Mouse (Mus musculus): ENCODE data around the gene Polrmt. TPM values are rescaled to one million over a fixed set of nuclear protein-coding genes. Genes with fewer than 3 reads are reported as not detected.
A peak's percentile ranks its signal among the peaks of the same experiment; 100 is the strongest.
"Not testable (repeated sequence)": the region's sequence is repeated elsewhere in the genome, so short reads cannot be mapped to it uniquely, and the experiment has no call there.

Polrmt gene
- total RNA-seq, 2 experiments from 2014 or later: 60.1 to 69.8 TPM

DNA sequence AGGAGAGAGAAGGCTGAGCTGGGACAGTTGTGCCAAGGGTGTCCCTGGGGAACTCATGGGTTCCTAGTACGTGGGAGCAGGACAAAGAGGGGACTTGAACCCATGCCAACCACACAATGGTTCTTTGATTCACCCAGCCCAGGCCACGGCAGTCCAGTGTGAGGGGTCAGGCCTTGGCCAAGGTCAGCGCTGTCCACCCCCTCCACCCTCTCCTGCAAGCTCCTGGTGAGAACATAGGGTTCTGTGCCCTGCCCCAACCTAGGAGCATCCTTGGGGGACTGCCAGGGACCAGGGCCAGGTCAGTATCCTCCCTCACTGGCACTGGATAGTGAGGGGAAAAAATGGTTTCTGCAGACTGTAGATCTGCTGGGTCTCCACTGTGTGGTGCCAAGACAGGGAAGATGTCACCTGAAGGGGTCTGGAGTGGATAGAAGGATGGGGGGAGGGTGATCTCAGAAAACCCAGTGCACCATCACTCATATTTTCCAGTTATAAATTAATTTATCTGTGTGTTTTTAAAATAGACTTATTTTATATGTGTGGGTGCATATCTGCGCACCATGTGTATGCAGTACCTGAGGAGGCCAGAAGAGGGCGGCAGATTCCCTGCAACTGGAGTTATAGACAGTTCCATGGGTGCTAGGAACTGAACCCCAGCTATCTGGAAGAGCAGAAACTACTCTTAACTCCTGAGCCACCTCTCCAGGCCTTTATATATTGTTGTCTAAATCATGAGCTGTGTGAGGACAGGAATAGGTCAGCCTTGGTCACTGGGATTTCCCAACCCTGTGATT, 28.3 kb upstream of the Polrmt start:
- no peak for DNase-seq

DNA sequence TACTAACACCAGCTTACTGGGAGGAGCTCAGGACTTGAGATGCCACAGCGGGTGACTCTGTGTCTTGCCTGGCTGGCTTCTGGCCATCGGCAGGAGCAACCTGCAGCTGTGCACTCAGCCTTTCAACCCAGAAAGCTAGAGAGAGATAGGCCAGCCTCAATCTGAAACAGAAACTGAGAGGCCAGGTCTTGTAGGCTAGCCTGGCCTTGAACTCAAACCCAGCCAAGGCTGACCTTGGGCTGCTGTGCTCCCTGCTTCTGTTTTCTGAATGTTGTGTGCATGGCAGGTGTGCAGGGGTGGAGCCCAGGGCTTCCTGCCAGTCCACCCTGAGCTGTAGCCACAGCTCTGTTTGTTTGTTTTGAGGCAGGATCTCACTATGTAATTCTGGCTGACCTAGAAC, 26.8 kb upstream of the Polrmt start:
- DNase-seq: no peak

DNA sequence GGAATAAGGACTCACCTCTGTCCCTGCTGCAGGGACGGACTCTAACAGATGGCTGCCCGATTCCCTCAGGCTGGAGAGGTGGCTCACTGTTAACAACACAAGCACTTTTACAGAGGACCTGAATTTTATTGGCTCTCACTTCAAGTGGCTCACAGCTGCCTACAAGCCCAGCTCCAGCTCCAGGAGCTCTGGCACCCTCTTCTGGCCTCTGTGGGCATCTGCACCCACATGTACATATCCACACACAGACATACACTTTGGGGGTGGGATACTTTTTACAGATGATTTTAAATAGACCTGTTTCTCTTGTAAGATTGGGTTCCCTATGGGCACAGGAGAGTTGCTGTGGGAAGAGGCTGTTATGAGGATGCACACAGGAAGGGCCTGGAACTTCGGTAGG, 25.9 kb upstream of the Polrmt start:
- DNase-seq: no peak

DNA sequence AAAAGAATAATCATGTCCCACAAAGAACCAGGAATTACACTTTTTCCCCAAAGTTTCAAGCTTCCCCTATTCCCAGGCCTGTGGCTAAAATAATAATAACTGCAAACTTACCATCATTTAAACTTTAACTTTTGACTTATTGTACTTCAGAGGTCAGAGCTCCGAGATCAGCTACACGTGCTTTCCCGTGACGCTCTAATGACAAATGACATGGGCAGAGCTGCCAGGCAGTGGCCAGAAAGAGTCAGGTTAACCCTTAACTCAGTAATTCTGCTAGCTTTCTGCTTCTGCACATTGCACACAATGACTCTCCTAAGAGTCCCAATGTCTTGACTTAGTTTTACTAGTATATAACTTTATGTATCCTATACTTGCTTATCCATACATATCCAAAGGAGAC, 22.9 kb upstream of the Polrmt start:
- no peak for DNase-seq

DNA sequence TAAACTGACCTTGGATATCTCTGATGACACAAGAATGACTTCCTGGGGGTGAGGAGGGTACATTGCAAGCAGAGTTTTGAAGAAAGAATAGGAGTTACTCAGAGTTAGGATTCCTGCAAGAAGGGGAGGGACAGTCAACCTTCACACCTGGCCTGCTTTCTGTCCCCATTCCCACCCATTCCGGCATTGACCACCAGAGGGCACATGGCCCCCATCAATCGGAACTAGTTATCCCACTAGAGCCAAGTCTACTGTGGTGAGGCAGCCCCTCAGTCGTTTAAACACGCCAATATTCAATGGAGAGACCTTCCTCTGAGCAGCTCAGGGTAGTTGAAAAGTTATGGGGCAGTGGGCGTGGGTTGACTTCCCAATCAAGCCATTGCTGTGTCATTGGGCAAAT, 22.0 kb upstream of the Polrmt start:
- DNase-seq: peak; percentile 82

DNA sequence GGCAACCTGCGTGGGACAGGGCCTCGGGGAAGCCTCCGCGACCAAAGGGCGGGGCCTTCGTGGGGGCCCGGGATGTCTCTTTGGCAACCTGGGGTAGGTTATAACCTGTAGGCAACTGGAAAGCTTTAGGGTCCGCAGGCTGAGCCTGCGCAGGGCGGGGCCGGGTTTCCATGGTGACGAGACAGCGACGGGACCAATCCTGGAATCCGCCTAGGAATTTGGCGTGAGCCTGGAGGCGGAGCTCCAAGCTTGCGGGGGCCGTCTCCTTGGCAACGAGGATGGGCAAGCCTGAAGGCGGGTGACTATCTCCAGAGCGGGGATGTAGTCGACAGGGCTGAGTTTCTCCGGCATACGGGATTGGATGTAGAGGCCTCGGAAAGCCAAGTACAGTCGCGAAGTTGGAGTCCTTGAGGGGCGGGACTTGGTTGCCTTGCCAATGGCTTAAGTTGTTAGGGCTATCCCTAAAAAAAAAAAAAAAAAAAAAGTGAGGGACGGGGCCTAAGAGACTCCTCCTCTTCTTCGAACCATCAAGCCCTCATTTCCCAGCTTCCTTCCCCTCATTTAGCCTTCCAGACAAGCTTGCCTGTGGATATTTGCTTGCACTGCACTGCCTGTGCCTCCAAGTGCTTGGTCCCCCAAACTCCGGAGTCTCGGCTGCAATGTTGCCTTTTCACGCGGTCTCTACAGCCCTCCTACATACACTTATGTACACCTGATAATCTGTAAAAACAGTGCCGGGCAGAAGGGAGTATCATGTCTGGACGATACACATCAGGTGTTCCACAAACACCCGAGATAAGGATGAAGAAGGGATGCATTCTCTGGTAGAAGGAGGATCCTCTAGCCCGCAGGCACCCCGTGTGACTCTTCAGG, 21.2 kb upstream of the Polrmt start:
- DNase-seq: peak; percentile 94

DNA sequence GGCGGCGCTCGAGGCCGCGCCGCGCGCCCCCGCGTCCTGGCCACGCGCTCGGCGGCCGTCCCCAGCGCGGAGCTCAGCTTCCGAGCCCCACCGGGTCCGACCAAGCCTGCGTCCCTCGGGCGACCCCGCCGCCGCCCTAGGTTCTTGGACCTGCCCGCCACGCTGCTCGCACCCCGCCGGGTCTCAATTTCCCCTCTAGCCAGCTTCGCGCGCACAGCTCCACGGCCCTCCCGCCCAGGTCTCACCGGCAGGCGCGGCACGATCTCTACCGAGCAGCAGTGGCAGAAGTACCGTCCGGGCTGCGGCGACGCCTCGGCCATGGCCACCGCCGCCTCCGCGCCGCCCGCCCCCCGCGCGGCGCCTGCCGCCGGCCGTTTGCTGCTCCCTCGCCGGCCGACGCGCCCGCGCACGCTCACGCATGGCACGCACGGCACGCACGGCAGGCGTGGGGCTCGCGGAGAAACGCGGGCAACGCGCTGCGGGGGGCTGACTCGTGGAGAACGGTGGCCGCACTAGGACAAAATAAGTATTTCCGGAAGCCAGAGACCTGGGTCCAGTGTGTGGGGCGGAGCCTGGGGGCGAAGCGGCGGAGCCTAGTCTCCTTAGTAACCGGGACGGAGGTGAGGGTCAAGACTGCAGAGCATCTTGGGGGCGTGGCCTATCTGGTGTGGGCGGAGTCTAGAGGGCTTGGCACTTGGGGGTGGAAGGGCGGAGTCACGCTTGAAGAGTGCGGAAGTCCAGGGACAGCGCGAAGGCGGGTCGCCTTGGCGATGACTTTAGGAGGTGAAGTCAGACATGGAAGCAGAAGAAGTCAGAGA, 20.3 kb upstream of the Polrmt start, which contains the start of gene Rnf126:
TSS of gene Rnf126 (minus strand) at position 445 of the 818 bp plus-strand sequence.
- peak; percentile 99 for DNase-seq

- no peak for DNase-seq
These were observed 19.7 kb upstream of the Polrmt start for GRCm38 (mm10) chr10:79766001-79766507.

DNA sequence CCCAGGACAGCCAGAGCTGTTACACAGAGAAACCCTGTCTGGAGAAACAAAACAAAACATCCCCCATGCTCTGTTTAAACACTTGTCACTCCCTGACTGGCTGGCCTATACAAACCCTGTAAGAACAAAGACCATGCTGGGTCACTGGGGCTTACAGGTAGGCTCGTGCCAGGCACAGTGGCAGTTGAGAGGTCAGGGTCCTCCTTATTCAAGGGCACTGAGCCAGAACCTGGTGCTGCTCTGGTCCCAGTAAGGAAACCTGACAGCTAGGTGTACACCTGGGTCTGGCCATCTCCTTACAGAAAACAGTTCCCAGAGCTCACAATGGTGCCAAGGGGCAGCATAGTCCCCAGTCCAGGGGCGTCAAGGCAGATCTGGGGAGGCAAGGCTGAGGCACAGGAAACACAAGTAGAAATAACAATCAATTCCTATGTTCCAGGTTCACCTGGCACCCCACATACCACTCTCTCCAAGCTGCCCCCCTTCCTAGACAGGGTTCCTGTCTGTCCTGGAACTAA, 18.9 kb upstream of the Polrmt start:
- DNase-seq: no peak

DNA sequence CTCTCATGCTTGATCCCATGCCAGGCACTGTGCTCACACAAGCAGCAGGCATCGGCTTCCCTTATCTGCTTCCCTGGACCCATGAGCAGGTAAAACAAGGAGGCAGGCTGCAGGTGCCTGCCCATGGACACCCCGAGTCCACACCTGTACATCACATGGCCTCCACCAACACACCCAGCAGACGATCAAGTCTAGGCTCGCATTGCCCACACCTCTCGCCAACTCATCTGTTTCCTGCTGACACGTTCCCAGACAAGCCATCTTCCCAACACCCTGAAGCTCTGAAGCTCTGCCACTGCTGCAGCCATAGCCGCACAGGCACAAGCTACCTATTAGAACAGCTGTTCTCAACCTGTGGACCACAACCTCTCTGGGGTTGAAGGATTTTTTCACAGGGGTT, 17.9 kb upstream of the Polrmt start:
- DNase-seq: no peak

DNA sequence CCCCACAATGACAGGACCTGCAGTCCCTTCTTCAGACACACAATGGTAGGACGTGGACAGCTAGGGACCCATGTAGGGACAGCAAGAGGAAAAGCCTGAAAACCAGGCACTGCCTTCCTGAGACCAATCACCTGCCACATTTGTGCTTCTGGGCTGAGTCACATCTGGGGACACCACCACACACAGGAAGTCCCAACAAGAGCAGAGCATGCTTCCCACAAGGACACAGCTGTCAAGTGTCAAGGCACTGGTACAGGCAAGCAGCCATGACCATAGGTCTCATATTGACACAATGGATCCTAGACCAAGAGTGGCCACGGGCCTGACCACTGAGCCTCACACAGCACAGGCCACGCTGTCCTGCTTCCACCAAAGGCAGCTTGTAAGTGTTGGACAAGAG, 16.5 kb upstream of the Polrmt start:
- DNase-seq: no peak

- DNase-seq: peak; percentile 63
These were observed 14.3 kb upstream of the Polrmt start for GRCm38 (mm10) chr10:79760603-79761143.

DNA sequence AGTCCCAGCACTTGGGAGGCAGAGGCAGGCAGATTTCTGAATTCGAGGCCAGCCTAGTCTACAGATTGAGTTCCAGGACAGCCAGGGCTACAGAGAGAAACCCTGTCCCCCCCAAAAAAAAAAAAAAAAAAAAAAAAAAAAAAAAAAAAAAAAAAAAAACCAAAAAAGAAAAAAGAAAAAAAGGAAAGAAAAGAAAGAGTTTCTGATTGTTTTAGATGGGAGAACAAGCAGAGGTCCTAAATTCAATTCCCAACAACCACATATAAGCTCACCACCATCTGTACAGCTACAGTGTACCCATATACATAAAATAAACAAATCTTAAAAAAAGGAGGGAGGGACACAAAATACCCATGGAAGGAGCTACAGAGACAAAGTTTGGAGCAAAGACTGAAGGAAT, 13.3 kb upstream of the Polrmt start:
- not testable (repeated sequence) for DNase-seq

GRCm38 (mm10) chr10:79756660-79757059, 10.3 kb upstream of the Polrmt start:
- DNase-seq: no peak

DNA sequence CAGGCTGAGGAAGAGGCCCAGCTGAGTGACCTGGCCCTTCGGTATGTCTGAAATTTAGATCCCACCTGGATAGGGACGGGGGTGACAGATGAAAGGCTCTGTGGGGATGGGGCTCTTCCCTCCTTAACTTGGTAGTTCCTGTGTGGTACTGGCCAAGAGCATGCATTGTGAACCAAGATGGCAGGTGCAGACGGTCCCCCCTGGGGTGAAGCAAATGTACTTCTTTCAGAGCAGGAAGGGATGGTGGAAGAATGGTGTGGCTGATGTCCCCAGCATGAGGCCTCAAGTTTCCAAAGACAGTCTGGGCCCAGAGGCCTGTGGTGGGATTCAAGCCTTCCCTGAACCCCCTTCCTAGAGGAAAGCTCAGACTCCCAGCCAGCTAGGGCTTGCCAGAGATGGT, 9.5 kb upstream of the Polrmt start:
- no peak for DNase-seq

DNA sequence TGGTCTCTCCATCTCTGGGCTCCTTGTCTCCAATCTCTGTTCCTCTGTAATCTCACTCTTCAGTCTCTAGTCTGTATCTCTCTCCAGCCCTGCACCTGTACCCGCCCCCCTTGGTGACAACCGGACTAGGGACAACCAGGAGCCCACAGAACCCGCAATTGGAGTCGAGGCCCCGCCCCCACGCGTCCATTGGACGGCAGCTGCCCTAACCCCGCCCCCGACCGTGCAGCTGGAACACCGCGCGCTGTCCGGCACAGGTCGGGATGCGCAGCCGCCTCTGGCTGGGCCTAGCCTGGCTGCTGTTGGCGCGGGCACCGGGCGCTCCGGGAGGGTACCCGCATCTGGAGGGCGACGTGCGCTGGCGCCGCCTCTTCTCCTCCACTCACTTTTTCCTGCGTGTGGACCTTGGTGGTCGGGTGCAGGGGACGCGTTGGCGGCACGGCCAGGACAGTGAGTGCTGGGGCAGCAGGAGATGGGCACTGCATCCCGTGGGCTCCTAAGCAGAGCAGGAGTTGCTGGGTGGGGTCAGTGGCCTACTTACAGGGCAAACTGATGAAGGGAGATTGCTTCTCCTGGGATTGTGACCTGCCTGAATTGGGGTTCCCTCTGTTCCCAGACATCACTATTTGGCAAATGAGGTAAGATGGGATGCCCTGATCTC, 8.6 kb upstream of the Polrmt start, which contains the start of gene Fgf22:
TSS of gene Fgf22 (plus strand) at position 221 of the 661 bp plus-strand sequence.
- peak; percentile 89 for DNase-seq

DNA sequence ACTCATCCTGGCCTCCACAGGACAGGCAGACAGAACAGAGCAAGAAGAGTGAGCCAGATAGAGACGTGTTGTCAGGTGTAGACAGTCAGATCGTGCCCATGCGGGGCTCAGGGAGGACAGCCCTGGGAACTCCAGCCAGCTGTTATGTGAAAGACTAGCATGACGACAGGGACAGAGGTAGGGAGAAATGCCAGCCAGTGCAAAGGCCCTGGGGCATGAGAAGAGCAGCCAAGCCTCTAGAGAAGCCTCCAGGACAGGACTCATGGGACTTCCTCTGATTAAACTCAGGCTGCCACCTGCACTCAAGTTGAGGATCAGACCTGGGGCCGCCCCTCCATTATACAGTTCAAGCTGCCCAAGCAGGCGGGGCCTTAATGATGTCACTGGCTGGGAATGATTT, 2.1 kb upstream of the Polrmt start:
- no peak for DNase-seq

DNA sequence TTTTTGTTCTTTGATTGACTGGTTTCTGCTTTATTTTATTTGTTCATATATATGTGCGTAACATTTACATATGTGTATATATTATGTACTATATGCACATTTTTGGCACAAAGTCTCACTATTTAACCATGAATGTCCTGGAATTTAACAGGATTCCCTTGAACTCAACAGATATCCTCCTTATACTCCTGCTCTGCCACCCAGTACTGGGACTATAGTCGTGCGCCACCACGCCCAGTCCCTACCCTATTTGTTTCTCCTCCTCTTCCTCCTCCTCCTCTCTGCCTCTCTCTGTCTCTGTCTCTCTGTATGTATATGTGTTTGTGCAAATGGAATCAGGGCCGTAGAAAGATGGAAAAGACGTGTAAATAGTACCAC, 382 bp upstream of the Polrmt start:
- DNase-seq: no peak

DNA sequence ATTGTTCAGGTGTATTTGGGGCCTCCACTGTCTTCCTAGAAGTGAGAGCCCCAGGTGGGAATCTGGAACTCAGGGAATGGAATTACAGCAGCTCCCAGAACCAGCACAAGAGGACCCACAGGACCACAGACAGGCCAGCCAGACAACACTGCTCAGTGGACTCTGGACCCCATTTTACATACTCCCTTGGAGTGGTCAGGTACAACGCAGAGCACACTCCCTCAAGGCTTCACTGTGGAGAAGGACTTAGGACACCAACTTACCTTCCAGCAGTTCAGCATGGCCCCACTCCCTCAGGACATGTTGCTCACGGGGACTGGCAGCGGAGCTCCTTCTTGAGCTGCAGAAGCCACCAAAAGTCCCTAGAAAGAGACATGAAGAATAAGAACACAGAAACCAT, 970 bp downstream of the Polrmt start:
- DNase-seq: no peak

GRCm38 (mm10) chr10:79743650-79744365, 2.6 kb downstream of the Polrmt start:
- DNase-seq: no peak
